Mouse (Mus musculus) forebrain, postnatal 0 days (tissue): ENCODE measurements around the gene Znhit2. TPM values are rescaled to one million over a fixed set of nuclear protein-coding genes. Genes with fewer than 3 reads are reported as not detected.

ENCODE experiments used
- ATAC-seq: fragments of 200-750 bp; cut with Nextera tagmentation; 2 replicates; pipeline ENCODE4 v1.8.0; 2017; ENCODE audit warnings: mild to moderate bottlenecking, moderate library complexity
- DNase-seq: peaks from one replicate; pipeline ENCODE4 v3.0.0-alpha.2; 2015
- H3K27ac ChIP-seq: fragments of 300-500 bp; sonication (generic); 2 replicates; pipeline ENCODE4 v1.5.1; 2014; ENCODE audit warnings: low read depth, mild to moderate bottlenecking, antibody characterized with exemption, low read length, moderate library complexity, mixed read lengths
- H3K27me3 ChIP-seq: fragments of 300-500 bp; sonication (generic); 2 replicates; pipeline ENCODE4 v1.6.1; 2014; ENCODE audit warnings: mild to moderate bottlenecking, low read length, mixed read lengths; ENCODE audit not compliant: insufficient read depth
- H3K36me3 ChIP-seq: fragments of 300-500 bp; sonication (generic); 2 replicates; pipeline ENCODE4 v1.6.1; 2014; ENCODE audit warnings: mild to moderate bottlenecking, moderate library complexity; ENCODE audit not compliant: insufficient read depth
- H3K4me1 ChIP-seq: fragments of 300-500 bp; sonication (generic); 2 replicates; pipeline ENCODE4 v1.6.1; 2014; ENCODE audit warnings: antibody characterized with exemption; ENCODE audit not compliant: insufficient read depth
- H3K4me2 ChIP-seq: fragments of 300-500 bp; sonication (generic); 2 replicates; pipeline ENCODE4 v1.6.1; 2014; ENCODE audit warnings: low read depth, mild to moderate bottlenecking, moderate library complexity
- H3K4me3 ChIP-seq: fragments of 300-500 bp; sonication (generic); 2 replicates; pipeline ENCODE4 v1.5.1; 2014; ENCODE audit warnings: low read depth, low read length, mixed read lengths
- H3K9ac ChIP-seq: fragments of 300-500 bp; sonication (generic); 2 replicates; pipeline ENCODE4 v1.6.1; 2014; ENCODE audit warnings: mild to moderate bottlenecking
- H3K9me3 ChIP-seq: fragments of 300-500 bp; sonication (generic); 2 replicates; pipeline ENCODE4 v1.6.1; 2016; ENCODE audit warnings: low read length
- CTCF ChIP-seq: sonication (generic); IDR thresholded peaks from 2 replicates; pipeline ENCODE4 v1.5.1; 2016; ENCODE audit warnings: antibody characterized with exemption, control low read depth, low read depth
- WGBS: fragments of 180-500 bp; shearing (Covaris S2); extraction: QIAGEN DNeasy Blood & Tissue Kit; methylation state at CpG from one replicate; pipeline ENCODE4 v1.1.7; 2014; 5-methylcytosine and 5-hydroxymethylcytosine counted together
- polyA plus RNA-seq: library from polyadenylated mRNA; unstranded; fragments of >200 nt; fragmentation: Nextera tagmentation; extraction: Ambion mirVana; gene quantifications from 2 replicates; pipeline ENCODE4 v1.2.1, GENCODE M21; 2015
- total RNA-seq: library from RNA; depleted of rRNA; stranded (reverse); fragments of >200 nt; gene quantifications from 2 replicates; pipeline ENCODE4 v1.2.3, GENCODE M21; 2014; rRNA removed

Znhit2 gene
- total RNA-seq (42.5 and 50.8 TPM in 2 replicates), polyA plus RNA-seq (46.1 and 47.1 TPM in 2 replicates)

GRCm38 (mm10) chr19:6061021-6061533 is at the start of gene Znhit2:
Gene Znhit2, plus strand, starts transcription at chr19:6061192.
- Histone ChIP-seq H3K27me3 (no peaks in the 10 kb centered on the region), H3K27ac (peak within 1 kb of the TSS; percentile 86), H3K4me3 (peak within 1 kb of the TSS; percentile 57), H3K9ac (peak within 1 kb of the TSS; percentile 93), H3K4me2 (peak within 1 kb of the TSS; percentile 99), H3K36me3 (0 out of 2 replicates have a peak, but pooled peaks cover 5% of the 10 kb centered on the region), H3K9me3 (no peaks in the 10 kb centered on the region), H3K4me1 (peaks cover 13% of the 10 kb centered on the region)
- DNase-seq (peak; percentile 96), ATAC-seq (peak; percentile 88)
- WGBS = 2% methylated on average over 48 of the region's 58 CpGs
- TF ChIP-seq CTCF = peak; percentile 45

GRCm38 (mm10) chr19:6013691-6014090 is 47.3 kb upstream of the Znhit2 start:
- no peak overlapping the region for H3K4me3 ChIP-seq
- no peak overlapping the region for H3K27ac ChIP-seq
- no peaks in the 10 kb centered on the region; the same call in 1 of the 2 replicates for H3K27me3 ChIP-seq
- H3K36me3 ChIP-seq = no peaks in the 10 kb centered on the region
- no peak overlapping the region for H3K4me2 ChIP-seq
- ATAC-seq (no peak), DNase-seq (no peak)
- no peaks in the 10 kb centered on the region for H3K9me3 ChIP-seq
- no peak for TF ChIP-seq CTCF
- no peaks in the 10 kb centered on the region; the same call in 1 of the 2 replicates for H3K4me1 ChIP-seq
- H3K9ac ChIP-seq = no peak overlapping the region
- WGBS = 90% methylated on average over 10 of the region's 10 CpGs

GRCm38 (mm10) chr19:6014991-6015510 is 45.9 kb upstream of the Znhit2 start:
- no peaks in the 10 kb centered on the region for H3K36me3 ChIP-seq
- no peaks in the 10 kb centered on the region for H3K9me3 ChIP-seq
- H3K4me1 ChIP-seq = no peaks in the 10 kb centered on the region; the same call in 1 of the 2 replicates
- H3K4me3 ChIP-seq = peak overlapping the region; percentile 44
- peak; percentile 54; the same call in 1 of the 2 replicates for ATAC-seq
- peak overlapping the region; percentile 58 for H3K9ac ChIP-seq
- H3K27me3 ChIP-seq = no peaks in the 10 kb centered on the region; the same call in 1 of the 2 replicates
- peak; percentile 12 for DNase-seq
- WGBS = 5% methylated on average over 15 of the region's 18 CpGs
- TF ChIP-seq CTCF = no peak
- peak overlapping the region; percentile 76 for H3K4me2 ChIP-seq
- H3K27ac ChIP-seq = no peak overlapping the region

GRCm38 (mm10) chr19:6015511-6016315 is 45.3 kb upstream of the Znhit2 start, which contains the start of gene Capn1:
Gene Capn1, minus strand, starts transcription at chr19:6015897.
- H3K27me3 ChIP-seq = no peaks in the 10 kb centered on the region; the same call in 1 of the 2 replicates
- peak within 1 kb of the TSS; percentile 44 for H3K4me3 ChIP-seq
- peak within 1 kb of the TSS; percentile 58 for H3K9ac ChIP-seq
- TF ChIP-seq CTCF = peak; percentile 34; the same call in 1 of the 2 replicates
- no peaks in the 10 kb centered on the region for H3K36me3 ChIP-seq
- peak; percentile 56 for DNase-seq
- peak within 1 kb of the TSS; percentile 76 for H3K4me2 ChIP-seq
- no peaks in the 10 kb centered on the region for H3K9me3 ChIP-seq
- 4% methylated on average over 40 of the region's 40 CpGs for WGBS
- no peaks in the 10 kb centered on the region; the same call in 1 of the 2 replicates for H3K4me1 ChIP-seq
- no peak within 1 kb of the TSS for H3K27ac ChIP-seq
- ATAC-seq = peak; percentile 72

GRCm38 (mm10) chr19:6016532-6016931 is 44.5 kb upstream of the Znhit2 start:
- Histone ChIP-seq H3K9ac (no peak overlapping the region), H3K4me3 (no peak overlapping the region), H3K9me3 (no peaks in the 10 kb centered on the region), H3K36me3 (no peaks in the 10 kb centered on the region), H3K27ac (no peak overlapping the region), H3K4me2 (peak overlapping the region; percentile 76), H3K27me3 (no peaks in the 10 kb centered on the region; the same call in 1 of the 2 replicates), H3K4me1 (no peaks in the 10 kb centered on the region; the same call in 1 of the 2 replicates)
- WGBS = 44% methylated on average over 7 of the region's 7 CpGs
- TF ChIP-seq CTCF = peak; percentile 36
- DNase-seq (peak; percentile 17), ATAC-seq (no peak)

- H3K9ac ChIP-seq = no peak overlapping the region; the same call in 1 of the 2 replicates
- peak; percentile 87 for TF ChIP-seq CTCF
- no peak overlapping the region for H3K4me3 ChIP-seq
- H3K9me3 ChIP-seq = no peaks in the 10 kb centered on the region
- no peaks in the 10 kb centered on the region; the same call in 1 of the 2 replicates for H3K4me1 ChIP-seq
- H3K27me3 ChIP-seq = no peaks in the 10 kb centered on the region; the same call in 1 of the 2 replicates
- H3K4me2 ChIP-seq = no peak overlapping the region
- DNase-seq (peak; percentile 88), ATAC-seq (peak; percentile 68; the same call in 1 of the 2 replicates)
- no peak overlapping the region for H3K27ac ChIP-seq
- WGBS = 29% methylated on average over 15 of the region's 15 CpGs
- H3K36me3 ChIP-seq = no peaks in the 10 kb centered on the region
These were observed 42.6 kb upstream of the Znhit2 start for GRCm38 (mm10) chr19:6018142-6019089.
